Mouse (Mus musculus) kidney, embryonic 14.5 days (tissue): ENCODE data around the gene Meis1. TPM values are rescaled to one million over a fixed set of nuclear protein-coding genes. Genes with fewer than 3 reads are reported as not detected.

Experiments used
- ATAC-seq: fragments of 200-750 bp; cut with Nextera tagmentation; 2 replicates; pipeline ENCODE4 v1.8.0; 2017; ENCODE audit warnings: moderate number of reproducible peaks, mild to moderate bottlenecking, moderate TSS enrichment, moderate library complexity; ENCODE audit not compliant: low FRiP score, low TSS enrichment
- H3K27ac ChIP-seq: fragments of 300-500 bp; sonication (generic); 2 replicates; pipeline ENCODE4 v1.5.1; 2014; ENCODE audit warnings: low read depth, mild to moderate bottlenecking, low read length, moderate library complexity, mixed read lengths
- H3K27me3 ChIP-seq: fragments of 300-500 bp; sonication (generic); 2 replicates; pipeline ENCODE4 v1.6.1; 2014; ENCODE audit warnings: mild to moderate bottlenecking, low read length; ENCODE audit not compliant: control insufficient read depth, insufficient read depth
- H3K36me3 ChIP-seq: fragments of 300-500 bp; sonication (generic); 2 replicates; pipeline ENCODE4 v1.6.1; 2014; ENCODE audit warnings: low read length, mixed read lengths; ENCODE audit not compliant: control insufficient read depth, insufficient read depth
- H3K4me1 ChIP-seq: fragments of 300-500 bp; sonication (generic); 2 replicates; pipeline ENCODE4 v1.6.1; 2014; ENCODE audit warnings: low read length, mixed read lengths; ENCODE audit not compliant: control insufficient read depth, insufficient read depth
- H3K4me2 ChIP-seq: fragments of 300-500 bp; sonication (generic); replicated peaks from 2 replicates; pipeline ENCODE4 v1.6.1; 2014; ENCODE audit warnings: low read depth, mild to moderate bottlenecking, low read length
- H3K4me3 ChIP-seq: fragments of 300-500 bp; sonication (generic); 2 replicates; pipeline ENCODE4 v1.5.1; 2014; ENCODE audit warnings: mild to moderate bottlenecking, low read length
- H3K9ac ChIP-seq: fragments of 300-500 bp; sonication (generic); 2 replicates; pipeline ENCODE4 v1.6.1; 2014; ENCODE audit warnings: low read depth, mild to moderate bottlenecking, low read length, moderate library complexity
- H3K9me3 ChIP-seq: fragments of 300-500 bp; sonication (generic); 2 replicates; pipeline ENCODE4 v1.6.1; 2016; ENCODE audit warnings: low read length; ENCODE audit not compliant: control insufficient read depth
- WGBS: fragments of 180-500 bp; shearing (Covaris S2); extraction: QIAGEN DNeasy Blood & Tissue Kit; methylation state at CpG from one replicate; pipeline ENCODE4 v1.1.7; 2014; 5-methylcytosine and 5-hydroxymethylcytosine counted together
- polyA plus RNA-seq: library from polyadenylated mRNA; unstranded; fragments of >200 nt; fragmentation: Nextera tagmentation; extraction: Ambion mirVana; gene quantifications from 2 replicates; pipeline ENCODE4 v1.2.1, GENCODE M21; 2014

Gene Meis1
- polyA plus RNA-seq, 1 experiment from 2014 or later: 109 TPM

DNA sequence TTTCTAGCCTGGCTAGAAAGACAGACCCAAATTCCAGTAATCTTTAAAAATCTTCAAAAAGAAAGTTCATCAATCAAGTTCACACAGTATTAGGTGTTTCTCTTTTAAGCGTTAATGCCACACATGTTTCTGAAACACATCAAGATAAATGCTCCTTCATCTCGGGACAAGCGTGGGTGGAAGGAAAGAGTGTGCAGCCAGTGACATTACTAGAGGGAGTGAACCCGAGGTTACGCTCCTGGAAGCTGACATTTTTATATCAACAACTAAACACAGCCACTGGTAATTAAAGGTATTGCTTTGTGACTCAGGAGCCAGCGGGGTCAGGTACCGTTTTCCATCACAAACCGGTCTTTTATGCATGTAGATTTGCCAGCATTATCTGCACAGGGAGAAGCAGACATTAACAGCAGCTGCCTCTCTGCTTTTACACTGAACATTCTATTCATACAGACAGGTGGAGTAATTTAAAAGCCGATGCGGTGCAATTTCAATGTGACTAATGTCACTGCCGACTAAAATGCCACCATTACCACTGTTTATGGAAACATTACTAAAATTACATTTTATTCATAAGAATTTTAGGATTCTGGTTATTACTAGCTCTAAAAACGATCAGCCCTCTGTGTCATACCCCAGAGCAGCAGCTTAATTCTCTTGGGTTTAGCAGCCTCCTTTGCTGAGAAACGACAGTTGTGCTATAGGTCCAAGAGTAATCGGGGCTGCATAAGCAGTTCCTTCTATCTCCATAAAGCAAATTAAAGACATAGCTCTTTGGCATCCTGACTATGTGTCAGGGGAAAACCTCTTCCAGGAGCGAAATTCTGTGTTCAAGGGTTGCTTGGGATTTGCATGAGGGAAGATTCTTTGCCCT, 87.5 kb downstream of the Meis1 start:
- no peaks in the 10 kb centered on the region for H3K27me3 ChIP-seq
- no peak overlapping the region for H3K9ac ChIP-seq
- no peak overlapping the region for H3K4me3 ChIP-seq
- no peak overlapping the region for H3K27ac ChIP-seq
- no peaks in the 10 kb centered on the region for H3K9me3 ChIP-seq
- H3K36me3 ChIP-seq: peaks cover 7% of the 10 kb centered on the region; the same call in 1 of the 2 replicates
- 0 out of 2 replicates have a peak, but pooled peaks have one; percentile 62 for ATAC-seq
- WGBS: 40% methylated on average over 15 of the region's 15 CpGs
- H3K4me1 ChIP-seq: peaks cover 3% of the 10 kb centered on the region; the same call in 1 of the 2 replicates
- no peak overlapping the region for H3K4me2 ChIP-seq

DNA sequence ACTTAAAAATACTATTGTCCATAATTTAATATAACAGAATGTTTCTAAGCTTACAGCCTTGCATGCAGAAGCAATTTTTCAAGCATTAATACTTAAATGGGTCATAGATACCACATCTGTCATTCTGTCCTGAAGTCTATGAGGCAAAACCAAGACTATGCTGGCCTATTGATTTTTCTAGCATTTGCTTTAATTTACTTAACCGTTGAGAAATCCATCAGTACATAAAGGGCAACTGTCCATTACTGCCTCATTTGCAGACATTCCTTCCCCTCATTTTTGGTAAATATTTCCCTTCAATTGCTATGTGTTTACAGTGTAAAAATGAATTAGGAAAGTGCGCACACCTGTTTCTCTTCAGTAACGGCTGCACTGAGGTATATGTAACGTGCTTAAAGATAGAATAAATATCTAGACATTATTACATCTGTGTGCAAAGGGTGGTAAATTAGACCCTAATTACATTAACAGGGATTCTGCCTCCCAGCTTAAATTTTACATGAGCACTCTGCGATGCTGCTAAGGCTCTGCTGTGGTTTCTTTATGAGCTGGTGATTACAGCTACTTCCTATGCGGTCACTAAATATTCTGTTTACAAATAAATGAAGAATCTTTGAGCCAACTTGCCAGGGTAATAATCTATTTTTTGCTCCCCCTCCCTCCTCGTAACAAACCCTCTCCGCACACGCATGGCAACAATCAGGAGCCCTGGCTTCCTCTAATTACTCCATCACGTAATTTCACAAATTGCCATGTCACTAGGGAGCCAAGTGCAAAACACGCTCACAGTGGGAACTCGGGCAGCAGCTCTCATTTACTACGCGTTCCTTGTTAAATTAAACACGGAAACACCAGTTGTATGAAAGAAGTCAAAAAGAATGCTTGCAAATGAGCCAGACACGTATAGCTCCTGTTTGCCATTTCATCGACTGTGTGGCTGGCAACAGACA, 88.7 kb downstream of the Meis1 start:
- H3K9me3 ChIP-seq: no peaks in the 10 kb centered on the region
- H3K4me1 ChIP-seq: peaks cover 3% of the 10 kb centered on the region; the same call in 1 of the 2 replicates
- H3K27ac ChIP-seq: no peak overlapping the region
- WGBS: 88% methylated on average over 17 of the region's 17 CpGs
- no peak overlapping the region for H3K4me2 ChIP-seq
- H3K9ac ChIP-seq: no peak overlapping the region
- H3K27me3 ChIP-seq: no peaks in the 10 kb centered on the region
- H3K36me3 ChIP-seq: peaks cover 4% of the 10 kb centered on the region; the same call in 1 of the 2 replicates
- no peak overlapping the region for H3K4me3 ChIP-seq
- ATAC-seq: no peak

- ATAC-seq: no peak
- no peak overlapping the region for H3K27ac ChIP-seq
- no peaks in the 10 kb centered on the region; the same call in 1 of the 2 replicates for H3K36me3 ChIP-seq
- peaks cover 3% of the 10 kb centered on the region; the same call in 1 of the 2 replicates for H3K4me1 ChIP-seq
- no peak overlapping the region for H3K9ac ChIP-seq
- H3K27me3 ChIP-seq: no peaks in the 10 kb centered on the region
- no peak overlapping the region for H3K4me3 ChIP-seq
- no peak overlapping the region for H3K4me2 ChIP-seq
- H3K9me3 ChIP-seq: no peaks in the 10 kb centered on the region
- WGBS: 24% methylated on average over 1 of the region's 1 CpGs
Observed at GRCm38 (mm10) chr11:18927351-18927750, 91.4 kb downstream of the Meis1 start.

DNA sequence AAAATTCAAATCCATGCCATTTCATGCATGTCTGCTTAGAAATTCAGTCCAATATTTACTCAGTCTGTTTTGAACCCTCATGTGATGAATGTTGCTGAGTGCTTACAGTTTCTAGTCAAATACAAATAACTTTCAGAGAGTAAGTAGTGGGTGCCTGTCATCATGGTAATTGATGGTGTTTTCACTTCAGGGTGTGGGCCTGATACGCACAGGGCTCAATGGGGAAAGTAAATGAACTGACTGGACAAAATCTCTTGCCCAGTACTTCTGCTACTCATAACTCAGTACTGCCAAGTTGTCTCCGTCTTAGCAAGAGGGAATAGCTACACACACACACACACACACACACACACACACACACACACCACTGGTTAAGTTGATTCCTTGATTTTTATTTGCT, 92.0 kb downstream of the Meis1 start:
- H3K27me3 ChIP-seq: no peaks in the 10 kb centered on the region
- no peaks in the 10 kb centered on the region for H3K9me3 ChIP-seq
- ATAC-seq: no peak
- H3K36me3 ChIP-seq: no peaks in the 10 kb centered on the region; the same call in 1 of the 2 replicates
- H3K4me2 ChIP-seq: no peak overlapping the region
- no peak overlapping the region for H3K4me3 ChIP-seq
- peaks cover 3% of the 10 kb centered on the region; the same call in 1 of the 2 replicates for H3K4me1 ChIP-seq
- H3K9ac ChIP-seq: no peak overlapping the region
- H3K27ac ChIP-seq: no peak overlapping the region
- 53% methylated on average over 2 of the region's 2 CpGs for WGBS

DNA sequence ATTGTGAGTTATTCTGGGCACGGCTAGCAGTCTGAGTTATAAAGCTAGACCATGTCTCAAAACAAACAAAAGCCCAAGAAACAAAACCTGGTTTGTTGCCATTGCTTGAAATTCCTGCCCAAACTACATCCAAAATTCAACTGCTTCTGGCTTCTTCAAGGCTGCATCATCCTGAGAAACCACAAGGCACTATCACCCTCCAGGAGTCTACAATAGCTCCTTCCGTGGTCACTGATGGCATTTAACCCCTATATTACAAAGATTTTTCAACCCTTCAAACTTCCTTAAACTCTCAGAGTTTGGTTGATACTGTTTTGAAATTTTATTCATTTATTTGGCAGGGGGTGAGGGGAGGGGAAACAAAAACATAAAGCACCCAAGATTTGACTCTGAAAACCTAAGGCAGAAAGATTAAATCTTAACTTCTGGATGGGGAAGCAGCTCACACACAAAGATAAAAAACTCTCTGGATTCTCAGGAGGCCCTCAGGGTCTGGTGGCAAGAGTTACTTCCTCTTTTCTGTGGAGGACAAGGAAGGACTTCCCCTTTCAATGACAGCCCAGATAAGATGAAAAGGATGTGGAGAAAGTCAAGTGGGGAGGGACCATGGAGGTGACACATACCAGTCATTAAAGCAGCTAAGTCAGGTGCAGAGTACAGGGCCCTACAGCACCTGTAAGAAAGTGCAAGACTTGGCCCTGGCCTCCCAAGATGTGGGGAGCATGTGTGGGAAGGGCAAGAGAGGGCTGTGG, 94.0 kb downstream of the Meis1 start:
- no peaks in the 10 kb centered on the region for H3K27me3 ChIP-seq
- no peaks in the 10 kb centered on the region for H3K4me1 ChIP-seq
- H3K27ac ChIP-seq: no peak overlapping the region
- H3K4me3 ChIP-seq: no peak overlapping the region
- H3K4me2 ChIP-seq: no peak overlapping the region
- H3K9me3 ChIP-seq: no peaks in the 10 kb centered on the region
- ATAC-seq: no peak
- WGBS: 73% methylated on average over 2 of the region's 2 CpGs
- no peak overlapping the region for H3K9ac ChIP-seq
- H3K36me3 ChIP-seq: no peaks in the 10 kb centered on the region; the same call in 1 of the 2 replicates

GRCm38 (mm10) chr11:18923274-18923673, 95.5 kb downstream of the Meis1 start:
- no peaks in the 10 kb centered on the region; the same call in 1 of the 2 replicates for H3K36me3 ChIP-seq
- no peak overlapping the region for H3K9ac ChIP-seq
- H3K4me2 ChIP-seq: no peak overlapping the region
- no peaks in the 10 kb centered on the region for H3K4me1 ChIP-seq
- WGBS: 90% methylated on average over 5 of the region's 5 CpGs
- no peaks in the 10 kb centered on the region for H3K27me3 ChIP-seq
- no peak for ATAC-seq
- H3K27ac ChIP-seq: no peak overlapping the region
- H3K9me3 ChIP-seq: no peaks in the 10 kb centered on the region
- H3K4me3 ChIP-seq: no peak overlapping the region

GRCm38 (mm10) chr11:18920651-18921050, 98.1 kb downstream of the Meis1 start:
- no peak overlapping the region for H3K27ac ChIP-seq
- H3K36me3 ChIP-seq: no peaks in the 10 kb centered on the region; the same call in 1 of the 2 replicates
- ATAC-seq: no peak
- H3K4me1 ChIP-seq: no peaks in the 10 kb centered on the region
- H3K9me3 ChIP-seq: no peaks in the 10 kb centered on the region
- no peak overlapping the region for H3K4me2 ChIP-seq
- WGBS: 76% methylated on average over 3 of the region's 3 CpGs
- H3K27me3 ChIP-seq: no peaks in the 10 kb centered on the region
- H3K9ac ChIP-seq: no peak overlapping the region
- H3K4me3 ChIP-seq: no peak overlapping the region

DNA sequence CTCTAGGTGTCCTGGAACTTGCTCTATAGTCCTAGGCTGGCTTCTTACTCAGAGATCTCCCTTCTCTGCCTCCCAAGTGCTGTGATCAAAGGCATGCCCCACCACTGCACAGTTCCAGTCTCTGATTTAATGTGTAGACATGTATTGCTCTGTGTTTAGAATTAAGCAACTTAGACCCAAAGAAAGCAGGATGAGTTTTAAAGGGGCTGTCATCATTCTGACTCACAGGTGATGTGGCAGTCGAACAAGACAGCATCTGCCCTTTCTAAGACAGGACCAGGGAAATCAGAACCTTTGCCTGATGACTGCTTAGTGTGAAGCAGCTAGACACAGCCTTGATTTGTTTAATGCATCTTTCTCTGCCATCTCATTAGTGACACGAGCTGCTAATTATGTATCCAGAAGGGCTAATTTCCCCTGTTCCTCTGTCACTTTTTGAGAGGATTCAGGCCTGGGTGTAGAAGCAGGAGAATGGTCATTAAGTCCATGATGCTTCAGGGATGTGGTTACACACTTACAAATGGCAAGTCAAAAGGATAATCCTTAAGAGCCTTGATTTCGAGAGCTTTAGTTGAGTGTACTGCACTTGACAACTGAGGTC, 99.5 kb downstream of the Meis1 start:
- WGBS: 82% methylated on average over 3 of the region's 3 CpGs
- no peak overlapping the region for H3K27ac ChIP-seq
- H3K9ac ChIP-seq: no peak overlapping the region
- H3K4me3 ChIP-seq: no peak overlapping the region
- no peaks in the 10 kb centered on the region; the same call in 1 of the 2 replicates for H3K36me3 ChIP-seq
- ATAC-seq: no peak
- no peaks in the 10 kb centered on the region for H3K4me1 ChIP-seq
- no peak overlapping the region for H3K4me2 ChIP-seq
- H3K9me3 ChIP-seq: no peaks in the 10 kb centered on the region
- H3K27me3 ChIP-seq: no peaks in the 10 kb centered on the region
